Mouse (Mus musculus) hindbrain, postnatal 0 days (tissue): Measurements from ENCODE around the gene Olfr522. TPM values are rescaled to one million over a fixed set of nuclear protein-coding genes. Genes with fewer than 3 reads are reported as not detected.

Experiments
- ATAC-seq: fragments of 200-750 bp; cut with Nextera tagmentation; 2 replicates; pipeline ENCODE4 v1.8.0; 2017; ENCODE audit warnings: mild to moderate bottlenecking, moderate TSS enrichment, moderate library complexity
- DNase-seq: peaks from one replicate; pipeline ENCODE4 v3.0.0-alpha.2; 2015; ENCODE audit warnings: low spot score
- H3K27ac ChIP-seq: fragments of 300-500 bp; sonication (generic); 2 replicates; pipeline ENCODE4 v1.5.1; 2014; ENCODE audit warnings: mild to moderate bottlenecking
- H3K27me3 ChIP-seq: fragments of 300-500 bp; sonication (generic); 2 replicates; pipeline ENCODE4 v1.6.1; 2014; ENCODE audit warnings: low read length, mixed read lengths; ENCODE audit not compliant: insufficient read depth
- H3K36me3 ChIP-seq: fragments of 300-500 bp; sonication (generic); 2 replicates; pipeline ENCODE4 v1.6.1; 2014; ENCODE audit warnings: low read length, mixed read lengths; ENCODE audit not compliant: insufficient read depth
- H3K4me1 ChIP-seq: fragments of 300-500 bp; sonication (generic); 2 replicates; pipeline ENCODE4 v1.6.1; 2014; ENCODE audit warnings: antibody characterized with exemption, low read length, mixed read lengths; ENCODE audit not compliant: insufficient read depth
- H3K4me2 ChIP-seq: fragments of 300-500 bp; sonication (generic); 2 replicates; pipeline ENCODE4 v1.6.1; 2014; ENCODE audit warnings: low read depth, mild to moderate bottlenecking, low read length, moderate library complexity, mixed read lengths
- H3K4me3 ChIP-seq: fragments of 300-500 bp; sonication (generic); 2 replicates; pipeline ENCODE4 v1.5.1; 2014; ENCODE audit warnings: low read length
- H3K9ac ChIP-seq: fragments of 300-500 bp; sonication (generic); replicated peaks from 2 replicates; pipeline ENCODE4 v1.6.1; 2014; ENCODE audit warnings: mild to moderate bottlenecking, low read length, moderate library complexity, mixed read lengths
- H3K9me3 ChIP-seq: fragments of 300-500 bp; sonication (generic); 2 replicates; pipeline ENCODE4 v1.6.1; 2016; ENCODE audit warnings: low read length, mixed read lengths
- CTCF ChIP-seq: IDR thresholded peaks from 2 replicates; pipeline ENCODE4 v1.5.1; 2016; ENCODE audit warnings: antibody characterized with exemption, control low read depth, low read depth
- WGBS: fragments of 180-500 bp; shearing (Covaris S2); extraction: QIAGEN DNeasy Blood & Tissue Kit; methylation state at CpG from one replicate; pipeline ENCODE4 v1.1.7; 2014; 5-methylcytosine and 5-hydroxymethylcytosine counted together
- polyA plus RNA-seq: library from polyadenylated mRNA; unstranded; fragments of >200 nt; fragmentation: Nextera tagmentation; extraction: Ambion mirVana; gene quantifications from 2 replicates; pipeline ENCODE4 v1.2.1, GENCODE M21; 2015
- total RNA-seq: library from RNA; depleted of rRNA; stranded (reverse); fragments of >200 nt; gene quantifications from 2 replicates; pipeline ENCODE4 v1.2.3, GENCODE M21; 2014; rRNA removed

Gene Olfr522
- total RNA-seq (not detected in 2 replicates), polyA plus RNA-seq (not detected in 2 replicates)

GRCm38 (mm10) chr7:140164664-140165063, at the start of gene Olfr522:
Olfr522 (minus strand) TSS chr7:140164764.
- no peak within 1 kb of the TSS for H3K4me3 ChIP-seq
- no peak within 1 kb of the TSS for H3K27ac ChIP-seq
- no peak within 1 kb of the TSS for H3K4me2 ChIP-seq
- no peak within 1 kb of the TSS for H3K9ac ChIP-seq
- H3K27me3 ChIP-seq, result no peaks in the 10 kb centered on the region
- ATAC-seq (no peak), DNase-seq (no peak)
- H3K4me1 ChIP-seq, result no peaks in the 10 kb centered on the region
- no peak for TF ChIP-seq CTCF
- H3K9me3 ChIP-seq, result no peaks in the 10 kb centered on the region
- H3K36me3 ChIP-seq, result no peaks in the 10 kb centered on the region
- WGBS, result 68% methylated on average over 7 of the region's 7 CpGs

- no peak overlapping the region for H3K27ac ChIP-seq
- no peak for DNase-seq
- H3K4me3 ChIP-seq, result no peak overlapping the region
- WGBS, result 89% methylated on average over 5 of the region's 5 CpGs
- TF ChIP-seq CTCF, result no peak
- no peaks in the 10 kb centered on the region for H3K36me3 ChIP-seq
- H3K4me1 ChIP-seq, result no peaks in the 10 kb centered on the region
- no peak overlapping the region for H3K4me2 ChIP-seq
- ATAC-seq, result no peak
- no peaks in the 10 kb centered on the region for H3K9me3 ChIP-seq
- H3K27me3 ChIP-seq, result no peaks in the 10 kb centered on the region
- no peak overlapping the region for H3K9ac ChIP-seq
Observed at GRCm38 (mm10) chr7:140213841-140214240, 49.3 kb upstream of the Olfr522 start.

DNA sequence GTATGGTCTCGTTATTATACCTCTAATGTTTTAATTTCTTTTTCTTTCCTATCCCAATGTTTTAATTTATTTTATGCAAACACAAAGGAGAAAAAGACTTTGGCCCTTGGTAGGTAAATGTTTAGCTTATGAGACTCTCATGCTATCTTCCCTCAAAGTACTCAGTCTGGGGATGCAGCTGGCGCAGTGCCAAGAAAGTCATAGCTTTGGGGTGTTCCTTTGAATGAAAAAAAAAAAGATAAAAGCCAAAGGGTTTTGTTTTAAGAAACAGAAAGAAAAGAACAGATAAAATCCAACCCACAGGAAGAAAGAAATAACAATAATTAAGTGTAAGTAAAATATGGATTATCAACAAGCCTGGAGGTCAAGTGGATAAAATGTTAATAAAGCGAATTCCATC, 44.1 kb upstream of the Olfr522 start:
- Histone ChIP-seq H3K27ac (no peak overlapping the region), H3K4me2 (no peak overlapping the region), H3K36me3 (no peaks in the 10 kb centered on the region), H3K4me3 (no peak overlapping the region), H3K9me3 (no peaks in the 10 kb centered on the region), H3K4me1 (no peaks in the 10 kb centered on the region), H3K9ac (no peak overlapping the region), H3K27me3 (no peaks in the 10 kb centered on the region)
- no peak for TF ChIP-seq CTCF
- peak; percentile 11 for DNase-seq
- 89% methylated on average over 3 of the region's 3 CpGs for WGBS
- ATAC-seq, result no peak

- H3K4me3 ChIP-seq, result no peak overlapping the region
- DNase-seq (no peak), ATAC-seq (no peak)
- no peak overlapping the region for H3K9ac ChIP-seq
- no peaks in the 10 kb centered on the region for H3K36me3 ChIP-seq
- 83% methylated on average over 8 of the region's 8 CpGs for WGBS
- no peak overlapping the region for H3K27ac ChIP-seq
- no peak for TF ChIP-seq CTCF
- H3K4me2 ChIP-seq, result no peak overlapping the region
- no peaks in the 10 kb centered on the region for H3K9me3 ChIP-seq
- H3K27me3 ChIP-seq, result no peaks in the 10 kb centered on the region
- no peaks in the 10 kb centered on the region for H3K4me1 ChIP-seq
Observed at GRCm38 (mm10) chr7:140208153-140208552, 43.6 kb upstream of the Olfr522 start.

DNA sequence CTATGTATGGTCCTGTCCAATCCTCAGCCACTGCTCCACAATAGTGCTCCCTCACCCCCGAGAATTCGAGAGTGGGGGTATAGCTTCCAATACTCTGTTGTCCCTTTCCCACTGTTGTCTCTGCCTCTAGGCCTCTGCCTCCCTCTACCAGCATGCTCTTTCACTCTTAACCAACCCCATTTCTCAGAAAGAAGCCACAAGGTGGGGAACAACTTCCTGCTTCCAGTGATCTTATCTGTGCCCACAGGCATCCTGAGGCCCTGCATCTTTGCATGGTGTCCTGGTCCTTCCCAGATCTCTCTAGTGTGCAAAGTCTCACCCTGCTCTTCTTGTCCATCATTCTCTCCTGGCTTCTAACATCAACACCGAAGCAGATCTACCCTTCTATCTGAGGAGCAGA, 42.3 kb upstream of the Olfr522 start:
- no peaks in the 10 kb centered on the region for H3K9me3 ChIP-seq
- H3K27me3 ChIP-seq, result no peaks in the 10 kb centered on the region
- H3K4me2 ChIP-seq, result no peak overlapping the region
- H3K4me1 ChIP-seq, result no peaks in the 10 kb centered on the region
- H3K9ac ChIP-seq, result no peak overlapping the region
- no peak overlapping the region for H3K4me3 ChIP-seq
- no peak for ATAC-seq
- TF ChIP-seq CTCF, result no peak
- H3K36me3 ChIP-seq, result no peaks in the 10 kb centered on the region
- no peak for DNase-seq
- WGBS, result 92% methylated on average over 3 of the region's 3 CpGs
- H3K27ac ChIP-seq, result no peak overlapping the region

- H3K36me3 ChIP-seq, result no peaks in the 10 kb centered on the region
- no peak for DNase-seq
- no peak within 1 kb of the TSS for H3K4me3 ChIP-seq
- H3K4me2 ChIP-seq, result no peak within 1 kb of the TSS
- no peaks in the 10 kb centered on the region for H3K4me1 ChIP-seq
- no peak within 1 kb of the TSS for H3K9ac ChIP-seq
- H3K9me3 ChIP-seq, result no peaks in the 10 kb centered on the region
- no peak for TF ChIP-seq CTCF
- H3K27ac ChIP-seq, result no peak within 1 kb of the TSS
- H3K27me3 ChIP-seq, result no peaks in the 10 kb centered on the region
- no peak for ATAC-seq
Observed at GRCm38 (mm10) chr7:140205864-140206263, 41.3 kb upstream of the Olfr522 start, which contains the start of gene Olfr524. Olfr524 (minus strand) TSS chr7:140205964.

DNA sequence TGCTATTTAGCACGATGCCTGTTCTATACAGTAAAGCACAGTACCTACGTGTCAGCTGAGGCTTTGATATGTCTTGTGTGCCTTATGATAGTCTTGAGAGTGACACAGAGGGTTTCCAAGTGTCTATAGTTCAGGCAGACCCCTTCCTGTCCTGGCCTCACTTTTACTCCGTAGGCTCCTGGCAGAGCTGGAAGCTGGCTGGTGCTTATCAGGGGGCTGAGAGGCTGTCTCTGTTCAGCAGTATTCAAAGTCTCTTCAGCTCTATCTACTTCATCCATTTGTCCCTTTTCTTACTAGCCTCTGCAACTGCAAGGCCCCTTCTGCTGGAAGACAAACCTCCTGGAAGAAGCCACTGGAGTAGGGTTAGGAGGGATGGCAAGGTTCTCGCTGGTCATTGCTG, 36.5 kb upstream of the Olfr522 start:
- Histone ChIP-seq H3K9me3 (no peaks in the 10 kb centered on the region), H3K4me3 (no peak overlapping the region), H3K4me2 (no peak overlapping the region), H3K4me1 (no peaks in the 10 kb centered on the region), H3K36me3 (no peaks in the 10 kb centered on the region), H3K27ac (no peak overlapping the region), H3K27me3 (no peaks in the 10 kb centered on the region), H3K9ac (no peak overlapping the region)
- 91% methylated on average over 4 of the region's 4 CpGs for WGBS
- no peak for TF ChIP-seq CTCF
- DNase-seq (no peak), ATAC-seq (no peak)
